Mouse (Mus musculus) heart, embryonic 10.5 days (tissue): ENCODE data around the gene Haus3. TPM values are rescaled to one million over a fixed set of nuclear protein-coding genes. Genes with fewer than 3 reads are reported as not detected.

ENCODE experiments used
- DNase-seq: peaks from one replicate; pipeline ENCODE4 v3.0.0-alpha.2; 2017; ENCODE audit warnings: low spot score
- H3K27ac ChIP-seq: fragments of 300-500 bp; sonication (generic); 2 replicates; pipeline ENCODE4 v1.5.1; 2016; ENCODE audit warnings: mild to moderate bottlenecking
- H3K27me3 ChIP-seq: fragments of 300-500 bp; sonication (generic); 2 replicates; pipeline ENCODE4 v1.6.1; 2016; ENCODE audit warnings: mild to moderate bottlenecking; ENCODE audit not compliant: poor library complexity, insufficient read depth, severe bottlenecking
- H3K36me3 ChIP-seq: fragments of 300-500 bp; sonication (generic); 2 replicates; pipeline ENCODE4 v1.6.1; 2016; ENCODE audit warnings: mild to moderate bottlenecking, moderate library complexity
- H3K4me1 ChIP-seq: fragments of 300-500 bp; sonication (generic); 2 replicates; pipeline ENCODE4 v1.6.1; 2016; ENCODE audit warnings: mild to moderate bottlenecking
- H3K4me3 ChIP-seq: fragments of 300-500 bp; sonication (generic); 2 replicates; pipeline ENCODE4 v1.5.1; 2016; ENCODE audit warnings: mild to moderate bottlenecking, moderate library complexity
- H3K9me3 ChIP-seq: fragments of 300-500 bp; sonication (generic); 2 replicates; pipeline ENCODE4 v1.6.1; 2016; ENCODE audit warnings: mild to moderate bottlenecking, moderate library complexity
- WGBS: fragments of 180-500 bp; shearing (Covaris S2); methylation state at CpG from one replicate; pipeline ENCODE4 v1.1.7; 2016; 5-methylcytosine and 5-hydroxymethylcytosine counted together
- polyA plus RNA-seq: library from polyadenylated mRNA; unstranded; fragments of >200 nt; fragmentation: Nextera tagmentation; extraction: Ambion mirVana; gene quantifications from 2 replicates; pipeline ENCODE4 v1.2.1, GENCODE M21; 2016

The Haus3 gene
- polyA plus RNA-seq, 1 experiment from 2014 or later: 43.0 TPM

DNA sequence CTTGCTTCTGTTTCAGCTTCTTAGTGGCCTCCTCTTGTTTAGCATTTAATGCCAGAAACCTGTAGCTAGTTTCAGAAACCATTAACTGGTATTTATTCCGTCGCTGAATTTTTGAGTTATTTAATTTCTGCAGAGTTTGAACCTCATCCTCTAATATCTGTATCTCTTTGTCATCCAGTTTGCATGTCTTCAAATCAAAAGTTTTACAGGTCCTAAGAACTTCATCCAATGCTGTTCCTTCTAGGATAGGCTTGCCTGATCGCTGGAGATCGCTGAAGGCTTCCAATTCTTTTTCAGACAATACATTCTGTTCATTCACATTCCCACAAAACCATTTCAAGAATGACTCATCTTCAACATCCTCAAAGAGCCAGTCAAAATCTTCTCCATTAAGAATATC, 1.5 kb downstream of the Haus3 start:
- no peak overlapping the region for H3K27ac ChIP-seq
- WGBS: 84% methylated on average over 4 of the region's 4 CpGs
- no peak for DNase-seq
- H3K4me3 ChIP-seq: peak overlapping the region; percentile 82; the same call in 1 of the 2 replicates
- H3K9me3 ChIP-seq: no peaks in the 10 kb centered on the region
- peaks cover 9% of the 10 kb centered on the region; the same call in 1 of the 2 replicates for H3K4me1 ChIP-seq
- H3K36me3 ChIP-seq: peaks cover 16% of the 10 kb centered on the region
- no peaks in the 10 kb centered on the region for H3K27me3 ChIP-seq

DNA sequence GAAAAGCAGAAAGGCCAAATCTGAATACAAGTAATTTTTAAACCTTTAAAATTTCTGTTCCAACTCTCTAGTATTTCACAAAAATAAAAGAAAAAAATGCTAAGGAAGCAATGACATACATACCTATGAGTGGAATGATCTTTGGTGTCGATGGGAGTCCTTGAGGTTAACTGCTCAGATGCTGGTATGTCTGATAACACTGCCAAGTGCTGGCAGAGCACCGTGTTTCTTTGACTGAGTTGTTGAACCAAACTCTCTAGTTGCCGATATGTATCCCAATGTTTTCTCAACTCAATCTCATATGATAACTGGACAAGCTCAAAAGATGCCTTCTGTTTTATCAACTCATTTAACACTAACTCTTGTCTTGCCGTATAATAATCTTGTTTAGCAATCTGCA, 3.5 kb downstream of the Haus3 start:
- peaks cover 26% of the 10 kb centered on the region for H3K36me3 ChIP-seq
- no peak for DNase-seq
- no peak overlapping the region for H3K27ac ChIP-seq
- H3K27me3 ChIP-seq: no peaks in the 10 kb centered on the region
- peaks cover 9% of the 10 kb centered on the region; the same call in 1 of the 2 replicates for H3K4me1 ChIP-seq
- no peak overlapping the region for H3K4me3 ChIP-seq
- WGBS: 45% methylated on average over 4 of the region's 4 CpGs
- no peaks in the 10 kb centered on the region for H3K9me3 ChIP-seq

DNA sequence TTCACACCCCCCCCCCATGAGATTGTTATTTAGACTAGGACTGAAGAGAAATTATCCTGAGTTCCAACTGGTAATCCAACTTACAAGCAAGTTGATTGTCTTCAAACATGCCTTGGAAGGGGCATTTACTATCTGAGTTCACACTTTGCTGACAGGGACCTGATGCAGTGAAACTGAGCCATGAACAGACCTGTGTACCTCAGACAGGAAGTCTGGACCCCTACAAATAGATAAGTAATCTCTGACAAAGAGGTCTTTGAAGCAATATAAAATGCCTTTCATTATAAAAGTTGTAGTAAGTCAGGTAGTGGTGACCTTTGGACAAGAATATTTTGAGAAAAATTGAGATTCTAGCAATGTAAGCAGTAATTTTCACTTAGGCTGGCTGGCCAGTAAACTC, 20.9 kb downstream of the Haus3 start:
- H3K36me3 ChIP-seq: peaks cover 9% of the 10 kb centered on the region
- H3K9me3 ChIP-seq: no peaks in the 10 kb centered on the region
- no peak overlapping the region for H3K27ac ChIP-seq
- H3K4me1 ChIP-seq: no peaks in the 10 kb centered on the region
- H3K4me3 ChIP-seq: no peak overlapping the region
- no peak for DNase-seq
- no peaks in the 10 kb centered on the region for H3K27me3 ChIP-seq

DNA sequence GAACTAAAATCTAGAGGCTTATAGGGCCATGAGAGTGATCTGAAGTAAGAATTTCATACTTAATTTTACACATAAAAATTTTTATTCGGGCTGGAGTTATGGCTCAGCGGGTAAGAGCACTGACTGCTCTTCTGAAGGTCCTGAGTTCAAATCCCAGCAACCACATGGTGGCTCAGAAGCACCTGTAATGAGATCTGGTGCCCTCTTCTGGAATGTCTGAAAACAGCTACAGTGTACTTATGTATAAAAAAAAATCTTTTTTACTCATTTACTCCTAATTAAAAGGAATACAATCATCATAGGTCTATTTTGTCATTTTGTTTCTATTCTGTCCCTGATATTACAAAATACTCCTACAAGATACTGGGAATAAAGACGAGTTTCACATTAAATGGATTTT, 21.8 kb downstream of the Haus3 start:
- Histone ChIP-seq H3K36me3 (0 out of 2 replicates have a peak, but pooled peaks cover 2% of the 10 kb centered on the region), H3K9me3 (no peaks in the 10 kb centered on the region), H3K4me3 (no peak overlapping the region), H3K4me1 (no peaks in the 10 kb centered on the region), H3K27me3 (no peaks in the 10 kb centered on the region), H3K27ac (no peak overlapping the region)
- WGBS: 83% methylated on average over 3 of the region's 3 CpGs
- DNase-seq: no peak

DNA sequence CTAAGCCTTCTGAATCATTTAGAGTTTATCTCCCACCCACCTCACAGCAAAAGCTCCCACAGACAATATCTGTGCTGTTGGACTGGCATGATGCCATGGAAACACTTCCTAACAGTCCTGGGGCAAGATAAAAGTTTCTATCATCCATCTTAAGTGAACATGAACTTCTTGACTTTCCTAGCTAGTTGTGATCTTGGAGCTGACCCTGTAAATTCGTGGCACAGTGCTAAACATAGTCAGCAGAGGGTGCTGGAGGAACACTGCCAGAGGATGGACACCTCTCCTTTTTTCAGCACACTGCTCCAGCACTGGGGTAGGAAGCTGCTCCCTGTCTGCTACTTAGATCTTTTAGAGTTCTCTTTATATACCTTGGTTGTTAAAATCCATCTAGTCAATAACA, 29.6 kb downstream of the Haus3 start:
- Histone ChIP-seq H3K4me3 (no peak overlapping the region), H3K27me3 (no peaks in the 10 kb centered on the region), H3K27ac (no peak overlapping the region), H3K36me3 (no peaks in the 10 kb centered on the region), H3K4me1 (no peaks in the 10 kb centered on the region), H3K9me3 (no peaks in the 10 kb centered on the region)
- DNase-seq: peak; percentile 77
- 8% methylated on average over 1 of the region's 1 CpGs for WGBS

DNA sequence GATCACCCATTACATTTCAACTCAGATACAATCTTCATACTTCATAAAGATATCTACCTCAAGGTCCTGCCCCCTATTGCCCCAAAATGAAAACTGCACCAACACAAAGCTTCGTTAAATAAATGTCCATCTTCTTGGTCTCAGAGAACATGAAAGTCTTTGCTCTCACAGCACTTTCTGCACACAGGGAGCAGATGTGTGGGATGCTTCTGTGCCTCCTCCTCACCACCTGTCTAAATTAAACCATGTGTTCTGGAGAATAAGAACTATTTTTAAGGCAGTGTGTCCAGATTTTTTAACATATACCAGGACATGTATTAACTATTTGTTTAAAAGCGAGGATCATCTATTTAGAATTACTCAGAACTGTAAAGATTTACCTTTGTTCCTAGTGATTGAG, 36.6 kb downstream of the Haus3 start:
- H3K27ac ChIP-seq: no peak overlapping the region
- 63% methylated on average over 2 of the region's 2 CpGs for WGBS
- H3K36me3 ChIP-seq: no peaks in the 10 kb centered on the region
- no peaks in the 10 kb centered on the region for H3K4me1 ChIP-seq
- no peaks in the 10 kb centered on the region for H3K27me3 ChIP-seq
- no peak for DNase-seq
- H3K4me3 ChIP-seq: no peak overlapping the region
- no peaks in the 10 kb centered on the region for H3K9me3 ChIP-seq

GRCm38 (mm10) chr5:34124131-34124530, 45.2 kb downstream of the Haus3 start:
- Histone ChIP-seq H3K36me3 (no peaks in the 10 kb centered on the region), H3K9me3 (no peaks in the 10 kb centered on the region), H3K4me1 (no peaks in the 10 kb centered on the region), H3K27me3 (no peaks in the 10 kb centered on the region), H3K4me3 (no peak overlapping the region), H3K27ac (no peak overlapping the region)
- no peak for DNase-seq
- whole genome bisulfite sequencing: 0% methylated on average over 1 of the region's 1 CpGs

DNA sequence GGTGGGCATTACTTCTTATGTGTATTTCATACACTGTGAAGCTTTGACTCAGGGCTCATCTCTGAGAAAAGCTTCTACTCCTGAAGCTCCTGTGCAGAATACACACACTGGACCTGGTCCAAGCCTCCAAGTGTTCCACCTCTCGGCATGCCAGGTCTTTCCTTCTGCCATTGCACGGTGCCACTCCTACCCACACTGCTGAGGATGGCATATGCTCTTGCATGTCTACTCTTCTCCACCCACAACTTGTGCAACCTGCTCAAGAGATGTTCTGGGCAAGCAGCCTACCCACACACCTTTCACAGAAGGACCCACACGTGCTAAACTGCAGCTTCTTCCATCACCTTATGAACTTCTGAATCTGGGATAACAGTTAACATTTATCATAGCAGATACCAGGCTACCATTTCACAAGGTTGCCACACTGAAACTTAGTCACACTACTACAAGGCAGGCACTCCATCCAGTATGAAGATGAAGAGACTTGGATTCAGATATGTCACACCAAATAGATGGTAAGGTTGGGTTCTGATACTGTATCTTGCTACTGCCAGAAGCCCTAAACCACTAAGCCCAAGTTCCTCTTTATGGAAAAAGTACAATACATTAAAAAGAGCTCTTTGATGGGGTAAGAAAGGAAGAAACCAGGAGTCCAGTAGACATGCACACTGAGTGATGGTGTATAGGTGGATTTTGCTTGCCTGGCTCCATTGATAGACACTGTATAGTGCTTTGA, 50.0 kb downstream of the Haus3 start:
- H3K27ac ChIP-seq: no peak overlapping the region
- H3K27me3 ChIP-seq: no peaks in the 10 kb centered on the region
- no peak overlapping the region for H3K4me3 ChIP-seq
- 74% methylated on average over 3 of the region's 3 CpGs for WGBS
- no peaks in the 10 kb centered on the region for H3K9me3 ChIP-seq
- DNase-seq: no peak
- H3K4me1 ChIP-seq: no peaks in the 10 kb centered on the region
- no peaks in the 10 kb centered on the region for H3K36me3 ChIP-seq

GRCm38 (mm10) chr5:34105681-34106080, 63.6 kb downstream of the Haus3 start:
- H3K27ac ChIP-seq: no peak overlapping the region
- no peaks in the 10 kb centered on the region for H3K27me3 ChIP-seq
- 65% methylated on average over 1 of the region's 1 CpGs for WGBS
- no peaks in the 10 kb centered on the region for H3K36me3 ChIP-seq
- no peak for DNase-seq
- no peaks in the 10 kb centered on the region for H3K9me3 ChIP-seq
- no peaks in the 10 kb centered on the region for H3K4me1 ChIP-seq
- no peak overlapping the region for H3K4me3 ChIP-seq

Other genes starting within 250 kb of the Haus3 start
- 46.0 and 62.2 TPM in 2 replicates for gene Nelfa, start 233.1 kb downstream of the Haus3 start, polyA plus RNA-seq
- gene Gm1673, start 186.1 kb downstream of the Haus3 start, polyA plus RNA-seq: 82.7 and 88.8 TPM in 2 replicates
- gene Nat8l, start 173.5 kb downstream of the Haus3 start, polyA plus RNA-seq: 0.39 and 0.45 TPM in 2 replicates
- 0.23 and 0.64 TPM in 2 replicates for gene Poln, start 79 bp downstream of the Haus3 start, polyA plus RNA-seq
- gene Mxd4, start 18.2 kb upstream of the Haus3 start, polyA plus RNA-seq: 21.6 and 22.5 TPM in 2 replicates
- 0.52 and 0.93 TPM in 2 replicates for gene Zfyve28, start 118.9 kb upstream of the Haus3 start, polyA plus RNA-seq
- gene Cfap99, start 119.1 kb upstream of the Haus3 start, polyA plus RNA-seq: 0.12 TPM in 1 of 2 replicates, not detected in the other
- gene Rnf4, start 166.8 kb upstream of the Haus3 start, polyA plus RNA-seq: 150 and 156 TPM in 2 replicates
- gene Fam193a, start 200.4 kb upstream of the Haus3 start, polyA plus RNA-seq: 7.6 and 11.4 TPM in 2 replicates